Mouse (Mus musculus): Measurements from ENCODE around the gene Slc34a2. TPM values are rescaled to one million over a fixed set of nuclear protein-coding genes. Genes with fewer than 3 reads are reported as not detected.

The Slc34a2 gene
- not detected in 2 replicates for total RNA-seq (2015; ENCODE audit: low replicate concordance)
- not detected in 2 replicates for total RNA-seq (2017; ENCODE audit: low replicate concordance)

DNA sequence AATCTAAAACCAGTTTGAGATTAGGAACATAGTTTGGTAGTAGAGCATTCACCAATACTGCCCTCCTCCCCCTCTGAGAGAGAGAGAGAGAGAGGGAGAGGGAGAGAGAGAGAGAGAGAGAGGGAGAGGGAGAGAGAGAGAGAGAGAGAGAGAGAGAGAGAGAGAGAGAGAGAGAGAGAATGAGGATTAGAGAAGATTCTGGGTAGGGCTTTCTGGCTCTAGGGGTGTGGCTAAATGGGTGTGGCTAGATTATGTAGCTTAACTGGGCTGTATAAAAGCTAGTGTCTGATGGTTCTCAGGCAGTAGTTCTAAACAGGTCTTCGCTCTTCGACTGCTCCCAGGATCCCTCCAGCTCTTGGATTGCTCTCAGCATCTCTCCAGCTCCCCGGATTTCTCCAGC is at the start of gene Slc34a2:
Gene Slc34a2 (plus strand): TSS at position 301 of the 400 bp plus-strand sequence.
- ATAC-seq (replicated peaks; ENCODE audit: low FRiP score, poor library complexity, severe bottlenecking), result no peak

DNA sequence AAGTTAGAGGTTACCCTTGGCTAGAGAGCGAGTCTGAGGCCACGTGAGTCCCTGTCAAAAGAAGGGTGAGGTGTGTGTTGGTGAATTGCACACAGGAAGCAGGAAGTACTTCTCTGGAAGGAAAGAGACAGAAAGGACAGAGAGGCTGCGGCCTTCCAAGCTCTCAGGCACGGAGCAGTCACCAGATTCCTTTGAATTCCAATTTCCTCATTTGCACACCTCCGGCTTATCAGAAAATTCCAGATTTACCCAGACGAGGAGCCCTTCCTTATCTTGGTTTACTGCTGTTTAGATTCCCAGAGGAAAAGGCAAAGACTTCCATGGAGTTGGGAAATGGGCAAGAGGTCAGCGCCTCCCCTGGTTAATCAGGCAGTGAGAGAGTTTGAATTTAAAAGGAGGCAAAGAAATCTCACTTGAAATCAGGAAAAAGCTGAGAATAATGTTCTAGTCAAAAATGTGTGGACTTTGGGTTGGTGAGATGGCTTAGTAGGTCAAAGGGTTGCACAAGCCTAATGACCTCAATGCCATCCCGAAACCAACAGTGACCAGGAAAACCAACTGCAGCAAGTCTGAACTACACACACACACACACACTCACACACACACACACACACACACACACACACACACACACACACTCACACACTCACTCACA is 47.1 kb upstream of the Slc34a2 start:
- ATAC-seq (replicated peaks; ENCODE audit: low FRiP score, poor library complexity, severe bottlenecking), result no peak

DNA sequence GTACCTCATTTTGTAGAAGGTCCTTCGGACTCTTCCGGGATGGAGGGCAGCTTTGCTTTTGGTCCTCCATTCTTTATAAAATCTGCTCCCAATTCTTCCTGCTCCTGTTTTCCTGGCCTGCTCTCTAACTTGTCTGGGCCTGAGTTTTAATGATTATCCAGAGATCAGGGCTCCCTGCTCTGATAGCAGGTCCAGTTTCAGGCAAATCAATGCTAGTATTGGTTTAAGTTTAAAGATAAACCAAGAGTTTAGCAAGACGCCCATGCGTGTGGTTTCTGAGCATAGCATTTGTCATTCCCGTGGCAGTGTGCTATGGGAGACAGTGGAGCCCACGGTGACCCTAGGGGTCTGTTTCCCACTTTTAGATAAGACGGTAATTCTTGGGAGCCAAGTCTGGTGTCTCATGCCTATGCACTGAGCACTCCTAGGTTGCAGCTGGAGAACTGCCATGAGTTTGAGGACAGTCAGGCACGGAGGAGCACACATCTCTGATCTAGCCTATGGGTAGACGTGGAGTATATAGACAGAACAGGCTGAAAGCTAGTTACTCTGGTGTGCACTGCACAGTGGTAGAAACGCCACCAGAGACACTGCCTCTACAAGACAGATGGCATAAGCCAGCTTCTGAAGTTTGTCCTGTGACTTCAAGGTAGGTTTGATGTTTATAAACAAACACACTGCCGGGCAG is 45.5 kb upstream of the Slc34a2 start:
- ATAC-seq (replicated peaks; ENCODE audit: low FRiP score, poor library complexity, severe bottlenecking), result no peak

DNA sequence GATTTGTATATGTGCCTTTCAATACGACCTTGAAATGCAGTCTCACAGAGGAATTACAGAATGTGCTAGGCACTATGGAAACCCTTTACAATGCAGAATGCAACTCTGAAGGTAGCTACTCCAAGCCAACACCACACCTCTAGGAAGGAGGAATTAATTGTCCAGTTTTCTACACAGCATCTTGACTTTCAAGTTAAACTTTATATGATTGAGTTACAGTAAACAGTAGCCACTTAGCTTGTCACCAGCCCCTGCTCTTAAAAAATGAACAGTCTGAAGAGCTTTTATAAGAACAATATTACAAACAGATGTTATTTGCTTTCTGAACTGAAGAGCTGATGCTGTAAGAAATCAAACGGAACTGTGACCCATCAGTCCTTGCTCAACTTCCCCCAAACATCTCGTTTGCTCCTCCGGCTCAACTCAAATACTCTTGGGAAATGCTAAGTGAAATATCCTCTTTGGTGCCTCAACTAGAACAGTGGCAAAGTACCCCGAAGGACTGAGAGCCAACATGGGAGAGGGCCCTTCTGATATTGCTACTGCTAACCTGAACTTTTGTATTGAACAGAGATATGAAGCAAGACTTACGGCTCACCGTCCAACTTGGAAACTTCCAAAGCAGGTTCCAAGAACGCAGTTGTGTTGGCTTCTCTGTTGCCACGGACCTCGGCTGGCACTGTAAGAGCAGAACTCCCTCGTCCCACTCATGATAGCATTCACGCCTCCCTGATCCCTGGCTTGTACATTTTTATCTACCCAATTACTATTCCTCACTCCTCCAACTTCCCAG is 44.2 kb upstream of the Slc34a2 start:
- no peak for ATAC-seq (replicated peaks; ENCODE audit: low FRiP score, poor library complexity, severe bottlenecking)

DNA sequence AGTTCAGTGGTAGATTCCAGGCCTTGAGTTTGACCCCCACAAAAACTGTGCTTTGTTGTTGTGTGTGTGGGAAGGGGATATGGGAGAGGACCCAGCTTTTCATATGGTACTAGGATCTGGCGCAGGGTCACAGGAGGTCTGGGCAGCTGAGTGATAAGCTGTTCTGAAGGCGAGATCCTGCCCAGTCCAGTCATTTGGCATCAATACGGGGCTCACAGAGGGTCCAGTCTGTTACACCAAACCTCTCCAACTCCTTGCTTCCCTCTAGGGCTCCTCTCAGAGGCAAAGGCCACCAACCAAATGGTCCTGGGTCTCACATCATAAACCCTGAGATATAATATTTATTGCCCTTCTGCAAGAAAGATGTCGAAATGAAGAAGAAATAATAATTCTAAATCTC is 42.4 kb upstream of the Slc34a2 start:
- ATAC-seq (replicated peaks; ENCODE audit: low FRiP score, poor library complexity, severe bottlenecking), result no peak

DNA sequence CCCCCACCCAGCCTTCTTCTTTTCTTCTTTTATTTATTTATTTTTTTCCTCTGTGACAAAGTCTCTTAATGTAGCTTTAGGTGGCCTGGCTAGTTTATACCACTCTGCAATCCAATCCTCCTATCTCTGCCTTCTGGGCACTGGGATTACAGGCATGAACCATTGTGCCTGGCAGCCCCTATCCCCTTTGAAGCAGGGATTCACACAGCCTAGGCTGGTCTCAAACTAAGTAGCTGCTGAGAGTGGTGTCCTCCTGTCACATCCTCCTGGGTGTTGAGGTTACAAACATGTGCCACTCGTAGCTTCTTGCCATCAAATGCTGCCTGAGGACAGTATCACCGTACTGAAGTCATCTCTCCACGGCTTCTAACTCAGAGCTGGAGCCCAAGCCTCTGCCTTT is 41.7 kb upstream of the Slc34a2 start:
- ATAC-seq (replicated peaks; ENCODE audit: low FRiP score, poor library complexity, severe bottlenecking), result no peak

DNA sequence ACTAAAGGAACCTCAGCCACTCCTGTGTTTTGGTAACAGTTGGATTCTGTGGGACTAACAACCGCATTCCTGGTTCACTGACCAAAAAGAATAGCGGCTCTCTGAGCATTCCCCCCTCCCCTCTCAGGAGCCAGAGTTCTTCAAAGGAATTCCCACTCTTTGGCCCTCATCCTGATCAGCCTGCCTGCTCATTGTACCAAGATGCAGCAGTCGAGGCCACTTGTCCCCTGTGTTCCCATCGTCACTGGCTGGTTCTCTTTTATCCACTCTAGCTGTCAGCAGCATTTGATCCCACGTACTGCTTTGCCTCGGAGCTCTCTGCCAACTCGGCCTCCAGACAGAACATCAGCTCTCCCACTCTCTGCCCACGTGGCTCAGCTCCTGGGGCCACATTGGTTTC is 41.3 kb upstream of the Slc34a2 start:
- ATAC-seq (replicated peaks; ENCODE audit: low FRiP score, poor library complexity, severe bottlenecking), result no peak

DNA sequence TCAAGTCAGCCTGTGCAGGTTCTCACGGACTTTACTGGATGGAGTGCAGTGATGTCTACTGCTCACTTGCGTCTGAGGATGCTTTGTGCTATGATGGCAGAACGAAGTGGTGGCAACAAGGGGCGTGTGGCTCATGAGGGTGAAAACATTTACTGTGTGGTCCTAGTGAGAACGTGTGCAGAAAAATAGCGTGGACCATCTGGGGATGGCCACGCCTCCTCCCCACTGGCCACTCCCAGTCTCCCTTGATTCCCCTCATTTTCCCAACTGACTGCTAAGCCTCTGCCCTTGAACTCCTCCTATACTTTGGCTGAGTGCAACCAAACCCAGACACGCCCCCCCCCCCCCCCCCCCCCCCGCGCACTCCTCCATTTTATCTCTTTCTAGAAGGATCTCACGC is 40.8 kb upstream of the Slc34a2 start:
- ATAC-seq (replicated peaks; ENCODE audit: low FRiP score, poor library complexity, severe bottlenecking), result no peak

DNA sequence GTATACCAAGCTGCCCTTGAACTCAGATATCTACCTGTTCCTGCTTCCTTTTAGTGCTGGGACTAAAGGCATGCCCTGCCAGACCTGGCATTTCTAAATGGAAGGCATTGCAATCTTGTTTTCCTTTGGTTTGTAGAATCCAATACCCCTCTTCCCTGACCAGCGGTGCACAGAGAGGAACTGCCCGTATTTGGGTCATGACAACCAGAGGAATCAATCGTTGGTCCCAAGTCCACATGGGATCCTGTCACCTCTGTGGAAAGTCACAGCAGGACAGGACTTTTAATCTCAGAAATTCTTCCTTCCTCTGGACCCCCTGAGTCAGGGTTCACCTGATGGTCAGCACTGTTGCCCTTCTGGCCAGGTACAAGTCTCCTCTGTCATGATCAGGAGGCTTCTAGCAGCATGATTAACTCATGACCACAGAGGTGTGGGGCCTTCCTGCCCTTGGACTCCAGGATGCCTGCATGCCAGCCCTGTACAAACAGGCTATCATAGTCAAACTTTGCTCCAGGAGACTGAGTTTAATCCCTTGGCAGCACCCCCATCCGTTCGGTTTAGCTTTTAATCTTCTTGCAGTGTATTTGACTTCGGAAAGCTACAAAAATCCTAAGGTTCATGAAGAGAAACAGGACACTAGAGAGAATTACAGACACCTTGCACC is 39.7 kb upstream of the Slc34a2 start:
- ATAC-seq (replicated peaks; ENCODE audit: low FRiP score, poor library complexity, severe bottlenecking), result no peak

DNA sequence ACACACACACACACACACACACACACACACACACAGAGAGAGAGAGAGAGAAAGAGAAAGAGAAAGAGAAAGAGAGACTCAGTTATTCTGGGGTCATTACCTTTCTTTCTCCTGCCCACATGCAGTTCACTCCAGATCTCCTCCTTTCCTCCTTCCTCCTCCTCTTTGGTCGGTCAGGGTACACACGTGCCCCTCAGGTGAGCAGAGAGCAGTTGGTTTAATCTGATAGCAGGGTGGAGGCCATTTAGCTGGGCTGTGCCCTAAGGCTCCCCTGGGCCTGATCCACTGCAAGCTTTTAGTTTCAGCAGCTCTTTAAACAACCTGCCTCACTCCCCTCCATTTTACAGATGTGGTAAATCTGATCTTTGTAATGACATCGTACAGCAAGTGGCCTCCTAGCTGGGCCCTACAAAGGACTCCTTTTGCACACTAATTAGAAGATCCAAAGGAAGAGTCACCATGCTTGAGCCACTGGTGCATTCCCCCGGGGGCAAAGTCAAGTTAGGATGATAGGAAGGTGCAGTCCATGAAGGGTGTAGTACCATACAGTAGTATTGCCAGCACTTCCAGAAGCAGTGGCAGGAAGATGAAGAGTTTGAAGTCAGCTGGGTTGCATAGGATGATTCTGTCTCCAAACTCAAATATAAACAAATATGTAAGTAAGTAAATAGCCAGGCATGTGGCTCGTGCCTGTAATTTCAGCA is 37.6 kb upstream of the Slc34a2 start:
- no peak for ATAC-seq (replicated peaks; ENCODE audit: low FRiP score, poor library complexity, severe bottlenecking)

DNA sequence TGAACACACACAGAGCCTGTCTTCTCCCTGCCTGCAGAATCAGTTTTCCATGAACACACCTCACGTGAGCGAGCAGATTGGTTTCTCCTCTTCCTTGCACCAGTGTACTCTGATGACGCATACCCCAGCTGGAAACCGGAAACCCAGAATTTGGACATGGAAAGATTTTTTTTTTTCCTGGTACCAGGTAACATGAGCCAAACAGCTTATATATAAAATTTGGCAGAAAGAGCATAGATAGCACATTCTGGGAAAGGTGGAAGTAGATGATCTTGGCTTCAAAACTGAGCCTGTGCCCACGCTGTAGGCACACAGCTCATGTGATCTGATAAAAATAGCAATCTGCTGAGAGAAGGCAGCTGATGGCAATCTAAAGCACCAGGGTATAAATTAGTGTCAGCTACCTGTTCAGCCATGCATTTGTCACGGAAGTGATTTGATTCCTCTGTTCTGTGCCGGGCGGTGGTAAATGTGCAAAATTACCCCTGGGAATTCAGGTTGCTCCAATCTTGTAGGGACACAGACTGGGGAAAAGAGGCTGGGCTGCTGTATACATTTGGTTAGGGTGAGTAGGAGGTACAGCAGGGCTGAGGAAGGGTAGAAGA is 35.2 kb upstream of the Slc34a2 start:
- ATAC-seq (replicated peaks; ENCODE audit: low FRiP score, poor library complexity, severe bottlenecking), result no peak

DNA sequence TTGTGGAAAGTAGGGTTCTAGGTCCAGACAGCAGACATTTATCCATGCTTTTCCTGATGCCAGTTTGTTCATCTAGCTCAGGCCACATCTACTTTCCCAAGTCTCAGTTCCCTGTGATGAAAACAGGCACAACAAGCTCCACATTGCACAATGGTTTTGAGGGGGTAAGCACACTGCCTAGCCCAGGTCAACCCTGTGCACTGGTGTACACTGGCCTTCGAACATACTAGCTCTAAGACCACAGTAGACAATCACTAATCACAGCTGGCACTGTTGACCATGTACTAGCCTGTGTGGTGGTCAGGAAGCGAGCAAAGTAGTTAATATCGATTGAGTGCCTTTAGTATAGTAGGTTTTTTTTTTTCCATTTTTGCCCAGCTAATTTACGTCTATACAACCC is 34.4 kb upstream of the Slc34a2 start:
- no peak for ATAC-seq (replicated peaks; ENCODE audit: low FRiP score, poor library complexity, severe bottlenecking)

DNA sequence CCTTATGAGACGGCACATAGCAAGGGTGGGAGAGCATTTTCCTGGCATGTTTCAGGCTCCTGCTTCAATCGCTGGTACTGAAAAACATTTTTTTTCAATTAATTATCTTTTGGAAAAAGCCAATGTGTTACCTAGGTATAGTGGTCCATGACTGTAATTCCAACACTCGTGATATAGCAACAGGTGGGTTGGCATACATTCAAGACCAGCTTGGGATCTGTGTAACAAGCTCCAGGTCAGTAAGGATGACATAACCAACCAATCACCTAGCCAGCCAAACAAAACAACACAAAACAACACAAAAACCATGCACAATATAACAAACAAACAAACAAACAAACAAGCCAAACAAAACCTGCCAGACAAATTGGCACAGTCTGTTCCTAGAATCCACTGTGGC is 33.9 kb upstream of the Slc34a2 start:
- no peak for ATAC-seq (replicated peaks; ENCODE audit: low FRiP score, poor library complexity, severe bottlenecking)

DNA sequence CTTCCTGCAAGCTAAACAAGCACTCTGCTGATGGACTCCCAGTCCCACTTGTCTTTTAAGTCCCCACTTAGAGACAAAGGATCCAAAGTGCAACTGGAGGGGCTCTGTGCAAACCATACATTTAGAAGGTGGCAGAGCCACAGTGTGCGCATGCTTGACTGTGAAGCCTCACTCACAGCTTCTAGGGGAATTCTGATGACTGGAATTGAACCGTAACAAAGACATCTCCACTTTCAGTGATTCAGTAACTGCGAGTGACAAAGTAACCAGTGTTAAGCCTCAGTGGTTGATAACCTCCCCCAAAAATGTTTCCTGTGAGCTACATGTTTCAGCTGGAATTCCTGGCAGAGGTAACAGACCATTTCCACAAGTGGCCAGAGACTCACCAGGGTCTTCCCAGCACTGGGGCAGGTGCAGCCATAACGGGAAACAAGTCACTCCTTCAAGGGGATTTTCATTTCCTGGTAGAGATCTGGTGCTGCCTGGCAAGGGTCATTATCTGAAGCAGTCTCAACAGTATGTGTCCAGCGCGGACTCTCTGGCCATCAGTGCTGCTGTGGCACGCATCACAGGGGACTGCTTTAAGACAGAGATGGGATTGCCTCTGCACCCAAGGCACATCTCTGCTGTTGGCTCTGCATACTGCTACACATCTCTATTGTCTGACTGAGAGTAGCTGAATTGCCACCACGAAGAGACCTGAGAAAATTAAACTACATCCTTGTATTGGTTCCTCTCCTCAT is 28.7 kb upstream of the Slc34a2 start:
- no peak for ATAC-seq (replicated peaks; ENCODE audit: low FRiP score, poor library complexity, severe bottlenecking)

DNA sequence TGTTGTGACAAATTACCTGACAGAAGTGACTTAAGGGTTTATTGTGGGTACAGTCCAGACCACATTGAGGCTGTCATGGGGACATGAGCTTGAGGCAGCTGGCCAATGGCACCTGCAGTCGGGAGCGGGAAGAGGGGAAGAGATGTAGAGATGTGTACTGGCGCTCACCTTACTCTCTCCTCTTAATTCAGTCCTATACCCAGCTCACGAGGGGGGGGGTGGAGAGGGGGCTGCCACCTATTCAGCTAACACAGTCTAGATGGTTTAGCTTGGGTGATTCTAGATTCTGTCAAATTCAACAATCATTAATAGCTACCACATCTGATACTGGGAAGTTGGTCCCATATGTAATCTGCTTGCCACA is 28.1 kb upstream of the Slc34a2 start:
- ATAC-seq (replicated peaks; ENCODE audit: low FRiP score, poor library complexity, severe bottlenecking), result no peak

DNA sequence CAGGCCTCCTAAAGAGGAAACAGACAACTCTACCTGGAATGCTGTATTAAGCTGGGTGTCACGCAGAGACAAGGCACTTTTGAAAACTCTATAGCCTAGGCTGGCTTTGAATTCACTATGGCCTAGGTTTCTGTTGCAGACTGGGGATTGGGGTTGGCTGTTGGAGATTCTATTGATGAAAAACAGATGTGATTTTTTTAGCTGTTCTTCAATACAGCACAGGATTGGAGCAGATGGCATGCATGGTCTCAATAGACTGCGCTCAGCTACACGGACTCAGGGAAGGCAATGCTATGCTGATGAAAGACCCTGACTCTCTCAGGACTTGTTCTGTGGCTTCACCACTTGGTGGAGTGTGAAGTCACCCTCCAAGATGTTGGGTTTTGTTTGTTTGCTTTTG is 26.6 kb upstream of the Slc34a2 start:
- ATAC-seq (replicated peaks; ENCODE audit: low FRiP score, poor library complexity, severe bottlenecking), result no peak

DNA sequence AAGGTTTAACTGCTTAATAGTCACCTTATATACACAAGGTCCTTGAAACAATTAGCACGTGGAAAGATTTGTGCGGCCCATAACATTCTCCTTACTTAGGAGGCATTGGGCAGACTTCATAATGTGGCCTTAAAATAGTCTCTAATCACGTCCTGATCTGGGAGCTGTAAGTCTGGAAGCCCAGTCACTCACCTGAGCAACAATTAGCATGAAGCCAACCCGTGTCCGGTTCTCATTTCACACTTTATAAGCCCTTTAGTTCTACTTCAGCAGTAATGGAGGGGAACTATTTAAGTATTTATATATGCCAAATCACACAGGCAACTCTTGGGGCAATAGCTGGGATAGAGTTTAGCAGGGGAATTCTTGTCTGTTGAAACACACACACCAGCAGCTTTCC is 21.3 kb upstream of the Slc34a2 start:
- ATAC-seq (replicated peaks; ENCODE audit: low FRiP score, poor library complexity, severe bottlenecking), result no peak

DNA sequence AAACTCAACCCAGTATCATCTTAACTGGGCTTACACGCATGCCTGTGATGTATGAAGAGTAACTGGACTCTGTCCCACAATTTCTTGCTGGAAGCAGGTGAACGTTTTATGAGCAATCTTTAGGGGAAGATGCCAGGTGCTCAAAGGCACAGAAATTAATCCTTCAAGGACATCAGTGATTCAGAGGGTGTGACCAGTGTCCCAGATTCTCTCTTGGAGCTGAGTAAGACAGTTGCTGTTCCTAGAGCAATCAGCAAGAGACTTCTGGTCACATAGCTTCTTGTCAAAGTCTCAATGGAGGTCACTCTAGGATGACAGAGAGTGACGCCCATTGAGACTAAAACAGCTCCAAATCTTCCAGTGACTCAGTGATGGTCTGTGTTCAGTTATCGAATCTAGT is 19.6 kb upstream of the Slc34a2 start:
- no peak for ATAC-seq (replicated peaks; ENCODE audit: low FRiP score, poor library complexity, severe bottlenecking)

DNA sequence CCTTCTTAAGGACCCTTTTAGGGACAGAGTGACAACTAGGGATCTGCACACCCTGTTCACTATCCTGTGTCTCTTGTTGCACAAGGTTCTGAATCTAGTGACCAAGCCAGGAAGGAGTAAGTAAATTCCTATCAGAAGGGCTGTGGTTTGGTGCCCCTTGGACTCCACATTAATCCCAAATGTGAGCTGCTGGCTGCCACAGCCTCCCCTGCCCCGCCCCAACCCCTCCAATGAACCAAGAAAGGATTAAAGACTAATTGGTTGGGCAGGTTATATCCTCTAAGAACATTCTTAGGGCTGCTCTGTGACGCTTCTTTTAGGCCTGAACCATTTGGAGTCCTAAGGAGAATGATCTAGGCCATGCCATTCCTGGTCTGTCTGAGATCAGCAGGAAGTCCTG is 14.4 kb upstream of the Slc34a2 start:
- no peak for ATAC-seq (replicated peaks; ENCODE audit: low FRiP score, poor library complexity, severe bottlenecking)

Measured in erythroid progenitor cell, adult 5-6 weeks (primary cell).